Mouse (Mus musculus) hindbrain, embryonic 12.5 days (tissue): ENCODE measurements around the gene Alkbh4. TPM values are rescaled to one million over a fixed set of nuclear protein-coding genes. Genes with fewer than 3 reads are reported as not detected.
A peak's percentile ranks its signal among the peaks of the same experiment; 100 is the strongest.

Source experiments
- ATAC-seq: fragments of 200-750 bp; cut with Nextera tagmentation; 2 replicates; pipeline ENCODE4 v1.8.0; 2017; ENCODE audit warnings: moderate TSS enrichment; ENCODE audit not compliant: low FRiP score
- H3K27ac ChIP-seq: fragments of 300-500 bp; sonication (generic); 2 replicates; pipeline ENCODE4 v1.5.1; 2016; ENCODE audit warnings: mild to moderate bottlenecking
- H3K27me3 ChIP-seq: fragments of 300-500 bp; sonication (generic); 2 replicates; pipeline ENCODE4 v1.6.1; 2016; ENCODE audit warnings: mild to moderate bottlenecking
- H3K36me3 ChIP-seq: fragments of 300-500 bp; sonication (generic); 2 replicates; pipeline ENCODE4 v1.6.1; 2016; ENCODE audit warnings: mild to moderate bottlenecking
- H3K4me1 ChIP-seq: fragments of 300-500 bp; sonication (generic); 2 replicates; pipeline ENCODE4 v1.6.1; 2016
- H3K4me2 ChIP-seq: fragments of 300-500 bp; sonication (generic); replicated peaks from 2 replicates; pipeline ENCODE4 v1.6.1; 2016; ENCODE audit warnings: mild to moderate bottlenecking
- H3K4me3 ChIP-seq: fragments of 300-500 bp; sonication (generic); 2 replicates; pipeline ENCODE4 v1.5.1; 2016; ENCODE audit warnings: mild to moderate bottlenecking
- H3K9ac ChIP-seq: fragments of 300-500 bp; sonication (generic); 2 replicates; pipeline ENCODE4 v1.6.1; 2016; ENCODE audit warnings: mild to moderate bottlenecking, moderate library complexity
- H3K9me3 ChIP-seq: fragments of 300-500 bp; sonication (generic); replicated peaks from 2 replicates; pipeline ENCODE4 v1.6.1; 2016; ENCODE audit warnings: mild to moderate bottlenecking
- WGBS: fragments of 180-500 bp; shearing (Covaris S2); methylation state at CpG from one replicate; pipeline ENCODE4 v1.1.7; 2016; 5-methylcytosine and 5-hydroxymethylcytosine counted together
- polyA plus RNA-seq: library from polyadenylated mRNA; unstranded; fragments of >200 nt; fragmentation: Nextera tagmentation; extraction: Ambion mirVana; gene quantifications from 2 replicates; pipeline ENCODE4 v1.2.1, GENCODE M21; 2016

Alkbh4 gene
- polyA plus RNA-seq = 23.0 and 23.3 TPM in 2 replicates

DNA sequence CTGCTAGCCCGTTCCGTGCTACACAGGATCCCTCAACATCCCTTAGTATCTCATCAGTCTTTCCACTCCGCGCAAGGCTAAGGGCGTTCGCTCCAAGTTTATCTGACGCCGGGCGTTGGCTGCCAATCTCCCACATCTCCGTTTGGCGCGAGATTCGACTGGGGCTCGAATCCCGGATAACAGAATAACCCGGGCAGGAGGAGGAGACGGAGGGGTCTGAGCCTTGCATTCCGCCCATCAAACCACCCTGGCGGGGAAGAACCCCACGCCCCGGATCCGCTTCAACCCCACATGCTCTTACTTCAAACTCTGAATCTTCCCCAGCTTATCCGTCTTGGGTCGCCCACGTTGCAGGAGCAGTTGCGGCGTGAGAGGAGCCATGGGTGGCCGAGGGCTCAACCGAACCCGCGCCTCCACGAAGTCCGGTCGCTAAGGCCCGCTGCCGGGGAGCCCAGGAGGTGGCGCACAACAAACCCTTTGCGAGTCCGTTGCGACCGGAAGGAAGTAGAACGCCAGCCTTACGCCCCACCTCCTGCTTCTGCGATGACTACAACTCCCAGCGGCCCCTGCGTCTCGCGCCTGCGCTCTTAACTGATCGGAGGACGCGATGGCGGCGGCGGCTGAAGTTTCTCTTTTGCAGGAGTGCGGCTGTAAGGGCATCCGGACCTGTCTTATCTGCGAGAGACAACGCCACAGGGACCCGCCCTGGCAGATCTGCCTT lies at the start of gene Alkbh4, which contains the start of gene Lrwd1:
TSS of gene Alkbh4 (plus strand) at position 576 of the 721 bp plus-strand sequence.
TSS of gene Lrwd1 (minus strand) at position 504 of the 721 bp plus-strand sequence.
- Histone ChIP-seq H3K36me3 (peaks cover 36% of the 10 kb centered on the region), H3K9ac (peak within 1 kb of the TSS; percentile 74), H3K27me3 (no peaks in the 10 kb centered on the region), H3K9me3 (no peaks in the 10 kb centered on the region), H3K4me1 (peaks cover 19% of the 10 kb centered on the region), H3K4me2 (peak within 1 kb of the TSS; percentile 90), H3K4me3 (peak within 1 kb of the TSS; percentile 64), H3K27ac (peak within 1 kb of the TSS; percentile 60)
- peak; percentile 92 for ATAC-seq
- WGBS = under 1% methylated on average over 60 of the region's 60 CpGs

DNA sequence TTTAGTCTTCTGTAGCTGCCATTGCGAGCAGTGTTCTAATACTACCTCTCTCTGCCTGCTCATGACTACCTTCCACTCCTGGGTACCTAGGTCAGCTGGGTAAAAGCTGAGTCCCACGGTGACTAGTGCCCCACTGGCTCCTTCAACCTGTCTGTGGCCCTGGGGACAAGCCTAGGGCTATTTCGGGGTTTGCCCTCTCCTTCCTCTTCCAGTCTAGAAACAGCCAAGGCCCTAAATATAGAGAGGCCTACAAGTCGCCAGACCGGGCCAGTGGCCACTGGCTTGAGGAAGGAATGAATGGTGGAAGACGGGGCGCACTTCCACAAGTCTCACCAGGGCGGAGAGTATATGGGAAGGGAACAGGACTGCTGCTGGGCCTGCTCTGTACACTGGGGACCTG lies 49.7 kb upstream of the Alkbh4 start:
- H3K4me1 ChIP-seq = peaks cover 17% of the 10 kb centered on the region
- no peak overlapping the region for H3K27ac ChIP-seq
- no peak overlapping the region for H3K4me3 ChIP-seq
- WGBS = 90% methylated on average over 8 of the region's 8 CpGs
- no peak for ATAC-seq
- H3K4me2 ChIP-seq = no peak overlapping the region
- no peak overlapping the region for H3K9ac ChIP-seq
- H3K27me3 ChIP-seq = peaks cover 29% of the 10 kb centered on the region
- no peaks in the 10 kb centered on the region; the same call in 1 of the 2 replicates for H3K36me3 ChIP-seq
- no peaks in the 10 kb centered on the region for H3K9me3 ChIP-seq

DNA sequence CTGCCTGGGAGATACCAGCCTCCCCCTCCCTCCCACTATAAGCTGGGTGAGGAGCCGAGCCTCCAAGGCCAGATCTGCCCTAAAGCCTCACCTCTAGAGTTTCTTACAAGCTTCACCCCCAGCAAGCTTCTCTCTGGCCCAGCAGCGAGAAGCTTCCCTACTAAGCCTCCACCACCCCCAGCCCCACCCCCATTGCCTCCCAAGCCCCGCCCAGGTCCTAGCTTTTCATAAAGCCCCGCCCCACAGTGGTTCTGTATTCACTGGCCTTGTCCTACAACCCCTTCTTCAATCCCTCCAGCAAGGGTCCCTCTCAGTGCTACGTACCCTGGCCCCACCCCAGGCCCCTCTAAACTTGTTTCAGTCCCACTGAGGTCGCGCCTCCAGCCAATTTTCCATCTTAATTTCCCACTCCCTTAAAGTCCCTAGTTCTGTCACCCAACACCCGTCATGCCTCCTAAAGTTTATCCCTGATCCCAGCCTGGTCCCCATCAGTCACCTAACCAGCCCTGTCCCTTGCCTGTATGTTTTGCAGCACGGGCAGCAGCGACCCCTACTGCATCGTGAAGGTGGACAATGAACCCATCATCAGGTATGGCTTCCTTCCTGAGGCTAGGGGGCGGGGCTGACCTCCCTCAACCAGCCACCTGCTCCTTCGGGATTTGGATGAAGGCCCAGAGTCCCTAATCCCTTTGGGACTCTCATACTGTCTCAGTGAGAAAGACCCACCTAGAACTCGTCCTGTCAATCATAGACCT lies 46.9 kb upstream of the Alkbh4 start:
- no peak for ATAC-seq
- Histone ChIP-seq H3K9me3 (no peaks in the 10 kb centered on the region), H3K27ac (no peak overlapping the region), H3K4me3 (no peak overlapping the region), H3K4me1 (peaks cover 17% of the 10 kb centered on the region), H3K27me3 (peaks cover 32% of the 10 kb centered on the region), H3K4me2 (no peak overlapping the region), H3K36me3 (no peaks in the 10 kb centered on the region; the same call in 1 of the 2 replicates), H3K9ac (no peak overlapping the region)
- 16% methylated on average over 14 of the region's 14 CpGs for WGBS

DNA sequence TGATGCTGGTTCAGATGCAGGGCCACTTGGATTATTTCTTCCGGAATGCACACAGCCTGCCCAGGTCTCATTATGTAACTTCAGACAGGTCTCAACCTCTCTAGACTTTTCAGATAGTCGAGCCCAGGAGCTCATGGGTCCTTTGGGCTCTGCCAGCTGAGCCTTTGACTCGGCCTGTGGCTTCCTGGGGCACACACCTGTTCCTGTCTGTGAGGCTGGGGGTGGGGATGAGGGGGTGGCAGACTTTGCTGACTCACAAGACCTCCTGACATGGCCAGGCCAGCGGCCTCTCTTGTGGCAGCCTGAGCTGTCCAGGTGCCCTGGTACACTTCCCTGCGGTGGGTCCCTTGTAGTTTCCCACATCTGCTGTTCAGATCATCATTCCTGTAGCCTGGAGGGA lies 44.0 kb upstream of the Alkbh4 start:
- Histone ChIP-seq H3K4me1 (peaks cover 7% of the 10 kb centered on the region; the same call in 1 of the 2 replicates), H3K36me3 (no peaks in the 10 kb centered on the region; the same call in 1 of the 2 replicates), H3K9me3 (no peaks in the 10 kb centered on the region), H3K27ac (no peak overlapping the region), H3K4me2 (no peak overlapping the region), H3K4me3 (no peak overlapping the region), H3K9ac (no peak overlapping the region), H3K27me3 (peaks cover 8% of the 10 kb centered on the region)
- 63% methylated on average over 5 of the region's 5 CpGs for WGBS
- no peak for ATAC-seq

DNA sequence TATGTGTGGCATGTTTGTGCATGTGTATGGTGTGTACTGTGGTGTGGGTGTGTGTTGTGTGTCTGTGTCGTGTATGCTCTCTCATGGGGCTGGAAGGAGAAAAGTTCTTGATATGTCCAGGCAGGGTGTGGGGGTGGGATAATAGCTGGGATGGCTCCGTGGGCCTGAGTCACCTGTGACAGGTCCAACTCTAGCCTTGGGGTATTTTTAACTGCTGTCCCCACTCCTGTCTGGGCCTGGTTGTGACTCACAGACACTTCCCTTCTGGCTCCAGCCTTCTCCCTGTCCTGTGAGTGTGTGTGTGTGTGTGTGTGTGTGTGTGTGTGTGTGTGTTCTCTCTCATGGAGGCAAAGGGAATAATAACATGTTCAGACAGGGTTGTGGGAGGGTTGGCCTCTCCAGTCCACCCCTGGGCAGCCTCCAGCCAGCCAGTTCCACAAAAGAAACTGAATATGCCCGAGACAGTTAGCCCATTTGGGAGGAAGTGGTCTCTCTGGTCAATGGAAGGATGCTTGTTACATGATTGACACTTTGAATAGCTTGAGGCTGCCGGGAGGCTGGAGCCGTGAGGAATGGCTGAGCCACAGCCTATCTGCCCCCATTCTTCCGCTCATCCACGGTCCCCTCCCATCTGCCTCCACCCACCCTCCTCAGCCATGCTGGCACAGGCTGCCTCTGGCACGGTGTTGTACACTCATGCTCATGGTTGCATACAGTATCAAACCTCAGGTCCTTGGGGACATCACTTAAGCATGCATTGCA lies 41.5 kb upstream of the Alkbh4 start:
- Histone ChIP-seq H3K27ac (no peak overlapping the region), H3K36me3 (no peaks in the 10 kb centered on the region; the same call in 1 of the 2 replicates), H3K4me1 (peaks cover 7% of the 10 kb centered on the region; the same call in 1 of the 2 replicates), H3K4me2 (no peak overlapping the region), H3K9me3 (no peaks in the 10 kb centered on the region), H3K27me3 (peaks cover 4% of the 10 kb centered on the region), H3K9ac (no peak overlapping the region), H3K4me3 (no peak overlapping the region)
- WGBS = 55% methylated on average over 8 of the region's 8 CpGs
- ATAC-seq = no peak; the same call in 1 of the 2 replicates

DNA sequence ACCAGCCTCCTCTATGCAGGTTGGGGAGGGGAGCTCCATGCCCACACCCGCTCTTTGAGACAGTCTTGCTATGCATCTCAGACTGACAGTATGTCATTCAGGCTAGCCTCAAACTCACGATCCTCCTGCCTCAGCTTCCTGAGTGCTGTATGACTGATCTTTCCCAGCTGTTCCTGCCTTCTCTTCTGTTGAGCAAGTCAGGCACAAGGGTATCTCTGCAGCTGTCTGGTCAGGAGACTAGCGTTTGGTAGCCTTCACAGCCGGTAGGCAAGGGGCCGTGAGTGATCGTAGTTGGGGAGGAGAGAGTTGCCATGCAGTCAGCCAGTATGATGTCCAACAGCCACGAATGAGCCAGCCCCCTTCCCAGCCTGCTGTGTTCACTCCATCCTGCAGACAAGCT lies 40.9 kb upstream of the Alkbh4 start:
- Histone ChIP-seq H3K27me3 (peaks cover 2% of the 10 kb centered on the region; the same call in 1 of the 2 replicates), H3K27ac (no peak overlapping the region), H3K4me2 (no peak overlapping the region), H3K9me3 (no peaks in the 10 kb centered on the region), H3K9ac (no peak overlapping the region), H3K4me3 (no peak overlapping the region), H3K4me1 (peaks cover 7% of the 10 kb centered on the region; the same call in 1 of the 2 replicates), H3K36me3 (no peaks in the 10 kb centered on the region; the same call in 1 of the 2 replicates)
- no peak for ATAC-seq
- 74% methylated on average over 7 of the region's 7 CpGs for WGBS

DNA sequence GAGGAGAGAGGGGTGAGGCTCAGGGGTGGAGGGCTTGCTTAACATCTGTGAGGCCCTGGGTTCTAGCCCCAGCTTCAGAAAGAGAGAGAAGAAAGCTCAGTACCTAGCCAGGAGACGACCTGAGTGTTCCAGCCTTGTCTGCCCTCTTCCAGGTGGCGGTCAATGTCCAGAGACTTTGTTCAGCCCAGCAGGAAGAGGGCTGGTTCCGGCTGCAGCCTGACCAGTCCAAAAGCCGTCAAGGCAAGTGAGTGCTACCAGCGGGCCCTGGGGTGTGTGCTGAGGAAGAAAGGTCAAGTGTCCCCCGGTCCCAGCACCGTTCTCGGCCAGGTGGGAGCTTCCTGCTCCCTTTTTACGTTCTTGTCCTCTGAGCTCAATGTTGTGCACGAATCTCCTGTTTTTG lies 37.4 kb upstream of the Alkbh4 start:
- ATAC-seq = no peak
- Histone ChIP-seq H3K36me3 (no peaks in the 10 kb centered on the region), H3K9me3 (no peaks in the 10 kb centered on the region), H3K9ac (no peak overlapping the region), H3K4me2 (no peak overlapping the region), H3K4me3 (no peak overlapping the region), H3K27me3 (peaks cover 31% of the 10 kb centered on the region), H3K4me1 (peaks cover 12% of the 10 kb centered on the region), H3K27ac (no peak overlapping the region)
- 82% methylated on average over 10 of the region's 10 CpGs for WGBS

DNA sequence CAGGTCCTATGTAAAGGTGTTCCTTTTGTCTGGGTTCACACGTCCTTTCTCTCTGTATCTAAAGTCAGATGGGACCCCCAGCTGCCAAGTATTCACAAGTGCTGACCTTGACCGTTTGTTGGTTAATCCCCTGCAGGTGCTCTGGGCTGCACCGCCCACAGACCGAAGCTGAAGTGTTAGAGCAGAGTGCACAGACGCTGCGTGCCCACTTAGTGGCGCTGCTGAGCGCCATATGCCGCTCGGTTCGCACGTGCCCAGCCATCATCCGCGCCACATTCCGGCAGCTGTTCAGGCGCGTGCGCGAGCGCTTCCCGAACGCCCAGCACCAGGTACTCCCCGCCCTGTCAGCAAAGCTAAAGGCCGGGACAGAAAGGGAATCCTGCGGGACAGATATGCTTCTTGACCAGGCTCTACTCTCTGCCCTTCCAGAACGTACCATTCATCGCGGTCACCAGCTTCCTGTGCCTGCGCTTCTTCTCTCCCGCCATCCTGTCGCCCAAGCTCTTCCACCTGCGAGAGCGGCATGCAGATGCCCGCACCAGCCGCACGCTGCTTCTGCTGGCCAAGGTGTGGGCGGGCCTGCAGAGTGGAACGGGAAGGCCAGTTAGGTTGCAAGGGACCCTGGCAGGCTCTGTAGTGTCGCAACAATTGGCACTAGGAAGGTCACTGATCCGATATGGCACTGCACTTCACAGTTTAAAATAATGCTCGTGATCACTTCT lies 33.7 kb upstream of the Alkbh4 start:
- Histone ChIP-seq H3K4me1 (peaks cover 5% of the 10 kb centered on the region; the same call in 1 of the 2 replicates), H3K9ac (peak overlapping the region; percentile 51), H3K27me3 (peaks cover 33% of the 10 kb centered on the region), H3K4me2 (peak overlapping the region; percentile 67), H3K27ac (no peak overlapping the region), H3K9me3 (no peaks in the 10 kb centered on the region), H3K4me3 (peak overlapping the region; percentile 33), H3K36me3 (no peaks in the 10 kb centered on the region)
- ATAC-seq = peak; percentile 61
- 8% methylated on average over 41 of the region's 41 CpGs for WGBS

DNA sequence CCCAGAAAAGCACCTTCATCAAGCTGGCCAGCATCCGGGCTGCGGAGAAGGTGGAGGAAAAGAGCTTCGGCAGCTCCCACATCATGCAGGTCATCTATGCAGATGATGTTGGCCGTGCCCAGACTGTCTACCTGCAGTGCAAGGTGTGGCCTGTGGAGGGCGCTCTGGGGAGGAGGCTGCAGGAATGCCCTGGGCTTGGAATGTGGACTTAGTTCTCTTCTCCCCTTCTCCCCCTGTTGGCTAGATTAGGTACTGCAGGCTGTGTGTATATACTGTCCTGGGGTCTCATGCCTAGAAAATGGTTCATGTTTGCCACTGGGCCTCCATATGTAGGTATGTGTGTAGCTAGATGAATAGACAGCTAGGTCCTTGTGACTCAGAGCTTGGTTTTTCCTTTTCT lies 31.4 kb upstream of the Alkbh4 start:
- Histone ChIP-seq H3K27me3 (peaks cover 33% of the 10 kb centered on the region), H3K9me3 (no peaks in the 10 kb centered on the region), H3K4me2 (no peak overlapping the region), H3K27ac (no peak overlapping the region), H3K4me1 (peaks cover 5% of the 10 kb centered on the region; the same call in 1 of the 2 replicates), H3K4me3 (no peak overlapping the region), H3K9ac (no peak overlapping the region), H3K36me3 (no peaks in the 10 kb centered on the region)
- no peak for ATAC-seq
- WGBS = 83% methylated on average over 5 of the region's 5 CpGs

DNA sequence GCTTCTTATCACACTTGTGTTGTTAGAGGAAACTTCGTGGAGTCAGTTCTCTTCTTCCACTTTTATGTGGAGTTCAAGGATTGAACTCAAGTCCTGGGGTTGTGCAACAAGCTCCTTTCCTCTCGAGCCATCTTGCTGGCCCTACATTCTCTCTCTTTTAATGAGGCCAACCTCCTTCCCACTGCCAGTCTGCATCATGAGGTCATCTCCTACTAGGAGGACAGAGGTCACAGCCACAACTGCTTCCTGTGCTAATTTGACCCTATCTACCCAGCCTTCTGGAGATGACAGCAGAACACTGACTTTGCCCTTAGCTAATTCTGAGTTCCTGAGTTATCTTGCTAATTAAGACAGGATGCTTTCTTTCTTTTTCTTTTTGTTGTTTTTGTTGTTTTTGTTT lies 27.5 kb upstream of the Alkbh4 start:
- peaks cover 5% of the 10 kb centered on the region for H3K27me3 ChIP-seq
- no peak overlapping the region for H3K4me3 ChIP-seq
- H3K36me3 ChIP-seq = no peaks in the 10 kb centered on the region
- H3K27ac ChIP-seq = no peak overlapping the region
- H3K9me3 ChIP-seq = no peaks in the 10 kb centered on the region
- no peak overlapping the region for H3K9ac ChIP-seq
- no peaks in the 10 kb centered on the region for H3K4me1 ChIP-seq
- H3K4me2 ChIP-seq = no peak overlapping the region
- WGBS = 72% methylated on average over 2 of the region's 2 CpGs
- no peak for ATAC-seq

DNA sequence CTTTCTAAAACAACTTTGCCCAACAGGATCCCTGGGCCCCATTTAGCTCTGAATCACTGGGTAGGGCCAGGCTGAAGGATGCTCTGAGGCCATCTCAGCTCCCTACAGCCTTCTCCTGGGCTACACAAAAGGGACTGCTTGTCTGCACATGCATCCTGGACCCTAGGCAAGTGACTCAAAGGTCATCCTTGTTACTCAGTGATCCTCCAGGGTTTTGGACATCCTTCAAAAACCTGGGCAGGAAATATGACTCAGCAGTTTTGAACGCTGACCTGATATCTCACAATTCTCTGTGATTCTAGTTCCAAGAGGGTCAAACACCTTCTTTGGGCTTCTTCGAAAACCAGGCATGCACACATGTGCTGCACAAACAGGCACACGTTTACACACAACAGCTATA lies 26.9 kb upstream of the Alkbh4 start:
- H3K4me2 ChIP-seq = no peak overlapping the region
- no peak overlapping the region for H3K27ac ChIP-seq
- H3K4me1 ChIP-seq = no peaks in the 10 kb centered on the region
- H3K9ac ChIP-seq = no peak overlapping the region
- no peaks in the 10 kb centered on the region for H3K27me3 ChIP-seq
- 89% methylated on average over 3 of the region's 3 CpGs for WGBS
- no peaks in the 10 kb centered on the region for H3K9me3 ChIP-seq
- H3K36me3 ChIP-seq = no peaks in the 10 kb centered on the region
- H3K4me3 ChIP-seq = no peak overlapping the region
- ATAC-seq = no peak
